Mouse (Mus musculus) stomach, embryonic 14.5 days (tissue): Measurements from ENCODE around the gene Adra1b. TPM values are rescaled to one million over a fixed set of nuclear protein-coding genes. Genes with fewer than 3 reads are reported as not detected.

Experiments
- ATAC-seq: fragments of 200-750 bp; cut with Nextera tagmentation; 2 replicates; pipeline ENCODE4 v1.8.0; 2017; ENCODE audit warnings: low read depth, moderate TSS enrichment; ENCODE audit not compliant: insufficient number of reproducible peaks, insufficient read depth, low FRiP score
- H3K27ac ChIP-seq: fragments of 300-500 bp; sonication (generic); 2 replicates; pipeline ENCODE4 v1.5.1; 2014; ENCODE audit warnings: mild to moderate bottlenecking, low read length, moderate library complexity, mixed read lengths
- H3K27me3 ChIP-seq: fragments of 300-500 bp; sonication (generic); 2 replicates; pipeline ENCODE4 v1.6.1; 2014; ENCODE audit warnings: low read length, control low read depth, mixed read lengths; ENCODE audit not compliant: control insufficient read depth, insufficient read depth
- H3K36me3 ChIP-seq: fragments of 300-500 bp; sonication (generic); 2 replicates; pipeline ENCODE4 v1.6.1; 2014; ENCODE audit warnings: mild to moderate bottlenecking, control low read depth, low read length, moderate library complexity, mixed read lengths; ENCODE audit not compliant: control insufficient read depth, insufficient read depth
- H3K4me1 ChIP-seq: fragments of 300-500 bp; sonication (generic); 2 replicates; pipeline ENCODE4 v1.6.1; 2014; ENCODE audit warnings: low read length, control low read depth, mixed read lengths; ENCODE audit not compliant: control insufficient read depth, insufficient read depth
- H3K4me2 ChIP-seq: fragments of 300-500 bp; sonication (generic); replicated peaks from 2 replicates; pipeline ENCODE4 v1.6.1; 2014; ENCODE audit warnings: low read depth, low read length, control low read depth
- H3K4me3 ChIP-seq: fragments of 300-500 bp; sonication (generic); 2 replicates; pipeline ENCODE4 v1.5.1; 2014; ENCODE audit warnings: low read depth, low read length, control low read depth
- H3K9ac ChIP-seq: fragments of 300-500 bp; sonication (generic); replicated peaks from 2 replicates; pipeline ENCODE4 v1.6.1; 2014; ENCODE audit warnings: low read depth, mild to moderate bottlenecking, control low read depth, low read length, moderate library complexity, mixed read lengths
- H3K9me3 ChIP-seq: fragments of 300-500 bp; sonication (generic); 2 replicates; pipeline ENCODE4 v1.6.1; 2016; ENCODE audit warnings: low read depth, low read length, control low read depth; ENCODE audit not compliant: control insufficient read depth
- WGBS: fragments of 180-500 bp; shearing (Covaris S2); extraction: QIAGEN DNeasy Blood & Tissue Kit; methylation state at CpG from one replicate; pipeline ENCODE4 v1.1.7; 2014; 5-methylcytosine and 5-hydroxymethylcytosine counted together
- polyA plus RNA-seq: library from polyadenylated mRNA; unstranded; fragments of >200 nt; fragmentation: Nextera tagmentation; extraction: Ambion mirVana; gene quantifications from 2 replicates; pipeline ENCODE4 v1.2.1, GENCODE M21; 2014

Gene Adra1b
- polyA plus RNA-seq, 1 experiment from 2014 or later, result 0.26 TPM

- WGBS, result 83% methylated on average over 8 of the region's 8 CpGs
- no peaks in the 10 kb centered on the region for H3K9me3 ChIP-seq
- ATAC-seq, result no peak
- no peak overlapping the region for H3K27ac ChIP-seq
- H3K9ac ChIP-seq, result no peak overlapping the region
- H3K4me1 ChIP-seq, result no peaks in the 10 kb centered on the region
- no peaks in the 10 kb centered on the region for H3K36me3 ChIP-seq
- no peak overlapping the region for H3K4me2 ChIP-seq
- no peaks in the 10 kb centered on the region for H3K27me3 ChIP-seq
- no peak overlapping the region for H3K4me3 ChIP-seq
These were observed 12.3 kb downstream of the Adra1b start for GRCm38 (mm10) chr11:43888736-43889135.

GRCm38 (mm10) chr11:43887597-43887996 lies 13.4 kb downstream of the Adra1b start:
- no peaks in the 10 kb centered on the region for H3K36me3 ChIP-seq
- H3K27ac ChIP-seq, result no peak overlapping the region
- no peak overlapping the region for H3K9ac ChIP-seq
- no peak overlapping the region for H3K4me3 ChIP-seq
- H3K27me3 ChIP-seq, result no peaks in the 10 kb centered on the region
- H3K4me2 ChIP-seq, result no peak overlapping the region
- no peaks in the 10 kb centered on the region for H3K9me3 ChIP-seq
- no peaks in the 10 kb centered on the region for H3K4me1 ChIP-seq
- ATAC-seq, result no peak

GRCm38 (mm10) chr11:43884521-43884920 lies 16.5 kb downstream of the Adra1b start:
- no peak overlapping the region for H3K9ac ChIP-seq
- H3K4me1 ChIP-seq, result no peaks in the 10 kb centered on the region
- no peak overlapping the region for H3K4me3 ChIP-seq
- no peak overlapping the region for H3K27ac ChIP-seq
- no peak overlapping the region for H3K4me2 ChIP-seq
- ATAC-seq, result no peak
- no peaks in the 10 kb centered on the region for H3K9me3 ChIP-seq
- H3K36me3 ChIP-seq, result no peaks in the 10 kb centered on the region
- H3K27me3 ChIP-seq, result no peaks in the 10 kb centered on the region

GRCm38 (mm10) chr11:43883641-43884181 lies 17.3 kb downstream of the Adra1b start:
- H3K9me3 ChIP-seq, result no peaks in the 10 kb centered on the region

GRCm38 (mm10) chr11:43877211-43877610 lies 23.8 kb downstream of the Adra1b start:
- Histone ChIP-seq H3K27me3 (no peaks in the 10 kb centered on the region), H3K9ac (no peak overlapping the region), H3K4me2 (no peak overlapping the region), H3K36me3 (no peaks in the 10 kb centered on the region), H3K4me3 (no peak overlapping the region), H3K4me1 (no peaks in the 10 kb centered on the region), H3K9me3 (no peaks in the 10 kb centered on the region), H3K27ac (no peak overlapping the region)
- no peak for ATAC-seq
- 74% methylated on average over 5 of the region's 5 CpGs for WGBS

More at GRCm38 (mm10) chr11:43883641-43884181, 17.3 kb downstream of the Adra1b start:
- H3K4me2 ChIP-seq, result no peak overlapping the region
- H3K4me3 ChIP-seq, result no peak overlapping the region
- H3K27me3 ChIP-seq, result no peaks in the 10 kb centered on the region
- ATAC-seq, result no peak
- no peak overlapping the region for H3K27ac ChIP-seq
- no peaks in the 10 kb centered on the region for H3K4me1 ChIP-seq
- whole genome bisulfite sequencing, result 85% methylated on average over 5 of the region's 5 CpGs
- H3K9ac ChIP-seq, result no peak overlapping the region
- no peaks in the 10 kb centered on the region for H3K36me3 ChIP-seq

GRCm38 (mm10) chr11:43867721-43868281 lies 33.2 kb downstream of the Adra1b start:
- no peaks in the 10 kb centered on the region for H3K36me3 ChIP-seq
- H3K9ac ChIP-seq, result no peak overlapping the region
- no peaks in the 10 kb centered on the region for H3K4me1 ChIP-seq
- WGBS, result 67% methylated on average over 4 of the region's 4 CpGs
- no peaks in the 10 kb centered on the region for H3K9me3 ChIP-seq
- H3K27ac ChIP-seq, result no peak overlapping the region
- no peak for ATAC-seq
- H3K27me3 ChIP-seq, result no peaks in the 10 kb centered on the region
- H3K4me2 ChIP-seq, result no peak overlapping the region
- no peak overlapping the region for H3K4me3 ChIP-seq

- no peak overlapping the region for H3K4me2 ChIP-seq
- no peak for ATAC-seq
These were observed 35.5 kb downstream of the Adra1b start for GRCm38 (mm10) chr11:43865298-43866165.

GRCm38 (mm10) chr11:43853046-43853445 lies 48.0 kb downstream of the Adra1b start:
- 65% methylated on average over 6 of the region's 6 CpGs for WGBS
- H3K9me3 ChIP-seq, result no peaks in the 10 kb centered on the region
- no peak overlapping the region for H3K9ac ChIP-seq
- no peak overlapping the region for H3K4me2 ChIP-seq
- H3K4me1 ChIP-seq, result no peaks in the 10 kb centered on the region
- H3K36me3 ChIP-seq, result no peaks in the 10 kb centered on the region
- H3K27ac ChIP-seq, result no peak overlapping the region
- no peak for ATAC-seq
- H3K4me3 ChIP-seq, result no peak overlapping the region
- no peaks in the 10 kb centered on the region for H3K27me3 ChIP-seq

More at GRCm38 (mm10) chr11:43865298-43866165, 35.5 kb downstream of the Adra1b start:
- Histone ChIP-seq H3K4me3 (no peak overlapping the region), H3K9me3 (no peaks in the 10 kb centered on the region), H3K27me3 (no peaks in the 10 kb centered on the region), H3K36me3 (no peaks in the 10 kb centered on the region), H3K9ac (no peak overlapping the region), H3K27ac (no peak overlapping the region), H3K4me1 (no peaks in the 10 kb centered on the region)
- 84% methylated on average over 6 of the region's 6 CpGs for WGBS
